Mouse (Mus musculus) T-helper 2 cell (primary cell): Measurements from ENCODE around the gene Krtap31-1.
"Not testable (repeated sequence)": the region's sequence is repeated elsewhere in the genome, so short reads cannot be mapped to it uniquely, and the experiment has no call there.

Experiments
- in situ Hi-C: fragments of 300-600 bp; cut with MboI, MseI; formaldehyde crosslinking; loops from one replicate; pipeline ENCODE4 v1.15.1; 2025; ENCODE audit warnings: high pct_unique_total_duplicates

The Krtap31-1 gene

GRCm38 (mm10) chr11:99907620-99908019, at the start of gene Krtap31-1:
Krtap31-1 (plus strand) TSS chr11:99907920.
- in situ Hi-C loops = no loop called here

GRCm38 (mm10) chr11:99858761-99859160, 49.0 kb upstream of the Krtap31-1 start:
- in situ Hi-C loops = no loop called here

GRCm38 (mm10) chr11:99864176-99864575, 43.5 kb upstream of the Krtap31-1 start, which contains the start of gene Gm11559:
Gm11559 (plus strand) TSS chr11:99864476.
- in situ Hi-C loops = not testable (repeated sequence)

GRCm38 (mm10) chr11:99873089-99873488, 34.6 kb upstream of the Krtap31-1 start, which contains the start of gene Krtap9-1:
Krtap9-1 (plus strand) TSS chr11:99873389.
- in situ Hi-C loops = not testable (repeated sequence)

GRCm38 (mm10) chr11:99878887-99879286, 28.8 kb upstream of the Krtap31-1 start, which contains the start of gene Gm11567:
Gm11567 (plus strand) TSS chr11:99879187.
- in situ Hi-C loops = not testable (repeated sequence)

- in situ Hi-C loops = no loop called here
Observed at GRCm38 (mm10) chr11:99914451-99914850, 6.7 kb downstream of the Krtap31-1 start, which contains the start of gene Gm11565. Gm11565 (plus strand) TSS chr11:99914751.

- in situ Hi-C loops = no loop called here
Observed at GRCm38 (mm10) chr11:99935991-99936390, 28.3 kb downstream of the Krtap31-1 start, which contains the start of gene Krtap31-2. Krtap31-2 (plus strand) TSS chr11:99936291.

GRCm38 (mm10) chr11:99937751-99938264, 30.1 kb downstream of the Krtap31-1 start:
- in situ Hi-C loops = no loop called here

- in situ Hi-C loops = no loop called here
Observed at GRCm38 (mm10) chr11:99948175-99948574, 40.5 kb downstream of the Krtap31-1 start, which contains the start of gene Krtap9-5. Krtap9-5 (plus strand) TSS chr11:99948475.
